Mouse (Mus musculus) MEL-GATA-1-ER (cell line): ENCODE measurements around the gene Gpr180.

ENCODE experiments used
- DNase-seq: peaks from one replicate; pipeline ENCODE4 v3.0.0-alpha.2; 2012; ENCODE audit warnings: low read depth; ENCODE audit errors: extremely low read depth

The Gpr180 gene

GRCm38 (mm10) chr14:118202006-118202405, 65.0 kb downstream of the Gpr180 start:
- DNase-seq, result no peak

- DNase-seq, result no peak
Measured at GRCm38 (mm10) chr14:118203031-118203430, 66.1 kb downstream of the Gpr180 start.

GRCm38 (mm10) chr14:118207347-118207746, 70.4 kb downstream of the Gpr180 start:
- DNase-seq, result no peak

GRCm38 (mm10) chr14:118209642-118210041, 72.7 kb downstream of the Gpr180 start:
- DNase-seq, result no peak

- no peak for DNase-seq
Measured at GRCm38 (mm10) chr14:118212188-118212804, 75.3 kb downstream of the Gpr180 start.
